Mouse (Mus musculus) midbrain, embryonic 16.5 days (tissue): ENCODE data around the gene Mvk. TPM values are rescaled to one million over a fixed set of nuclear protein-coding genes. Genes with fewer than 3 reads are reported as not detected.

ENCODE experiments used
- ATAC-seq: fragments of 200-750 bp; cut with Nextera tagmentation; 2 replicates; pipeline ENCODE4 v1.8.0; 2017; ENCODE audit warnings: moderate TSS enrichment
- H3K27ac ChIP-seq: fragments of 300-500 bp; sonication (generic); 2 replicates; pipeline ENCODE4 v1.5.1; 2014; ENCODE audit warnings: mild to moderate bottlenecking, low read length, mixed read lengths
- H3K27me3 ChIP-seq: fragments of 300-500 bp; sonication (generic); 2 replicates; pipeline ENCODE4 v1.6.1; 2014; ENCODE audit warnings: low read depth, low read length, mixed read lengths; ENCODE audit not compliant: control insufficient read depth, insufficient read depth
- H3K36me3 ChIP-seq: fragments of 300-500 bp; sonication (generic); 2 replicates; pipeline ENCODE4 v1.6.1; 2014; ENCODE audit warnings: mild to moderate bottlenecking, low read length, moderate library complexity, mixed read lengths; ENCODE audit not compliant: control insufficient read depth, insufficient read depth
- H3K4me1 ChIP-seq: fragments of 300-500 bp; sonication (generic); 2 replicates; pipeline ENCODE4 v1.6.1; 2014; ENCODE audit warnings: mild to moderate bottlenecking, low read length, mixed read lengths; ENCODE audit not compliant: control insufficient read depth, insufficient read depth
- H3K4me2 ChIP-seq: fragments of 300-500 bp; sonication (generic); 2 replicates; pipeline ENCODE4 v1.6.1; 2014; ENCODE audit warnings: mild to moderate bottlenecking, low read length, mixed read lengths
- H3K4me3 ChIP-seq: fragments of 300-500 bp; sonication (generic); 2 replicates; pipeline ENCODE4 v1.5.1; 2014; ENCODE audit warnings: low read depth, mild to moderate bottlenecking, low read length, moderate library complexity, mixed read lengths
- H3K9ac ChIP-seq: fragments of 300-500 bp; sonication (generic); 2 replicates; pipeline ENCODE4 v1.6.1; 2014; ENCODE audit warnings: low read depth, low read length, mixed read lengths
- H3K9me3 ChIP-seq: fragments of 300-500 bp; sonication (generic); replicated peaks from 2 replicates; pipeline ENCODE4 v1.6.1; 2014; ENCODE audit warnings: mild to moderate bottlenecking, low read length, mixed read lengths; ENCODE audit not compliant: control insufficient read depth, poor library complexity, severe bottlenecking
- WGBS: fragments of 180-500 bp; shearing (Covaris S2); extraction: QIAGEN DNeasy Blood & Tissue Kit; methylation state at CpG from one replicate; pipeline ENCODE4 v1.1.7; 2014; 5-methylcytosine and 5-hydroxymethylcytosine counted together
- polyA plus RNA-seq: library from polyadenylated mRNA; unstranded; fragments of >200 nt; fragmentation: Nextera tagmentation; extraction: Ambion mirVana; gene quantifications from 2 replicates; pipeline ENCODE4 v1.2.1, GENCODE M21; 2015

The Mvk gene
- polyA plus RNA-seq, 1 experiment from 2014 or later: 77.0 TPM

- H3K4me2 ChIP-seq: peak overlapping the region; percentile 56
- H3K4me3 ChIP-seq: peak overlapping the region; percentile 28
- WGBS: under 1% methylated on average over 11 of the region's 11 CpGs
- no peaks in the 10 kb centered on the region for H3K9me3 ChIP-seq
- H3K27ac ChIP-seq: peak overlapping the region; percentile 83
- H3K27me3 ChIP-seq: no peaks in the 10 kb centered on the region
- peaks cover 26% of the 10 kb centered on the region for H3K4me1 ChIP-seq
- peak overlapping the region; percentile 62 for H3K9ac ChIP-seq
- ATAC-seq: peak; percentile 59
- H3K36me3 ChIP-seq: no peaks in the 10 kb centered on the region
These were observed 22.9 kb downstream of the Mvk start for GRCm38 (mm10) chr5:114467019-114467418.

GRCm38 (mm10) chr5:114467430-114467829 is 23.4 kb downstream of the Mvk start:
- under 1% methylated on average over 12 of the region's 13 CpGs for WGBS
- ATAC-seq: peak; percentile 86
- H3K4me3 ChIP-seq: peak overlapping the region; percentile 28

GRCm38 (mm10) chr5:114468007-114468406 is 23.9 kb downstream of the Mvk start:
- Histone ChIP-seq H3K27ac (peak overlapping the region; percentile 83), H3K27me3 (no peaks in the 10 kb centered on the region), H3K4me1 (peaks cover 26% of the 10 kb centered on the region), H3K36me3 (no peaks in the 10 kb centered on the region), H3K4me3 (no peak overlapping the region), H3K9ac (peak overlapping the region; percentile 7; the same call in 1 of the 2 replicates), H3K9me3 (no peaks in the 10 kb centered on the region), H3K4me2 (peak overlapping the region; percentile 56; the same call in 1 of the 2 replicates)
- no peak for ATAC-seq
- WGBS: 44% methylated on average over 4 of the region's 4 CpGs

More at GRCm38 (mm10) chr5:114467430-114467829, 23.4 kb downstream of the Mvk start:
- H3K9ac ChIP-seq: peak overlapping the region; percentile 62
- H3K4me1 ChIP-seq: peaks cover 26% of the 10 kb centered on the region
- no peaks in the 10 kb centered on the region for H3K9me3 ChIP-seq
- H3K27ac ChIP-seq: peak overlapping the region; percentile 83
- H3K27me3 ChIP-seq: no peaks in the 10 kb centered on the region
- H3K36me3 ChIP-seq: no peaks in the 10 kb centered on the region
- peak overlapping the region; percentile 56 for H3K4me2 ChIP-seq

DNA sequence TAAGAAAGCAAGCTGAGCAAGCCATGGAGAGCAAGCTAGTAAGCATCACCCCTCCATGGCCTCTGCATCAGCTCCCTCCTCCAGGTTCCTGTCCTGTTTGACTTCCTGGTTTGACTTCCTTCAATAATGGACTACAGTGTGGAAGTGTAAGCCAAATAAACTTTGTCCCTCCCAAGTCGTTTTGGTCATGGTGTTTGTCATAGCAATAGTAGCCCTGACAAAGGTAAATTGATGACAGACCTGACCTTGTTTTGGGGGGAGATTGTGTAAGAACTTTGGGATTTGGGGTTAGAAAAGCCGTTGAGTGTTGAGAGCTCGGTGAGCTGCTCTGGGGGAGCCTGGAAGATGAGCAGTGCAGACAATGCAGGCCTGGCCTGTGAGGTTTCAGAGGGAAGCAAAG is 26.3 kb downstream of the Mvk start:
- no peak for ATAC-seq
- no peaks in the 10 kb centered on the region for H3K9me3 ChIP-seq
- peaks cover 30% of the 10 kb centered on the region for H3K4me1 ChIP-seq
- no peaks in the 10 kb centered on the region; the same call in 1 of the 2 replicates for H3K27me3 ChIP-seq
- H3K9ac ChIP-seq: no peak overlapping the region
- H3K27ac ChIP-seq: no peak overlapping the region
- H3K4me3 ChIP-seq: no peak overlapping the region
- H3K4me2 ChIP-seq: no peak overlapping the region
- no peaks in the 10 kb centered on the region for H3K36me3 ChIP-seq
- WGBS: 83% methylated on average over 3 of the region's 3 CpGs

DNA sequence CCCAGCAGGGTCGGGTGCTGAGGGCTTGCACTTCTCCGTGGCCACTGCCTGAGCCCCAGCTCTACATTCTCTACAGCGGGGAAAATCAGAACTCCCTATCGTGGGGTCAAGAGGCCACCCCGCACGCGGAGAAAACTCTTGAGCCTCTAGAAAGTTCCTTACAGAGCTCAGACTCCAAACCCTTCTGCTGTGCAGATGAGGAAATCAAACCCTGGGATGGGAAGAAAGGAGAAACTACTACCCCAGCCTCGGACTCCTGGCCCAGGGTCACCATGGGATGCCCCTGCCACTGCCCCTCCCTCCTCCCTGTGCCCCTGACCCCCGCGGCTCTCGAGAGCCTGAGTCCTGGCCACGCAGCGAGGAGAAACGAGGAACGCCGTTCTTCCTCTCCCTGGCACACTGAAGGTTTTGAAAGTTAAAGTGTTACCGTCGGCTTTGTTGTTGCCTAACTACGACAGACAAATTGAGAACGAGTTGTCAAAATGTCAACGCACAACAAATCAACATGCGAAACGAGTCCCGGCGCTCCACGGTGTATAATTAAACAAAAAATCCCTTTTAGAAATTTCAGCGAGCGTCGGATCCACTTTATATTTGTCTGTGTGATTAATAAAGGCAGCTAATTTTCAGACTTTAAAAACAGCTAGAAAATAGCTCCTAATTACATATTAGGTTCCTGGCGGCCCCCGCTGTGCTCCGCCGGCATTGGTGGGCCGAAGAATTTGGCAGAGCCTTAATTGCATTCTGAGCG is 30.8 kb downstream of the Mvk start:
- Histone ChIP-seq H3K27me3 (no peaks in the 10 kb centered on the region; the same call in 1 of the 2 replicates), H3K36me3 (no peaks in the 10 kb centered on the region), H3K9me3 (no peaks in the 10 kb centered on the region), H3K4me1 (peaks cover 9% of the 10 kb centered on the region), H3K27ac (no peak overlapping the region), H3K4me2 (peak overlapping the region; percentile 7), H3K4me3 (no peak overlapping the region), H3K9ac (0 out of 2 replicates have a peak overlapping the region, but pooled peaks have one; percentile 7)
- ATAC-seq: 0 out of 2 replicates have a peak, but pooled peaks have one; percentile 43
- 38% methylated on average over 35 of the region's 35 CpGs for WGBS

DNA sequence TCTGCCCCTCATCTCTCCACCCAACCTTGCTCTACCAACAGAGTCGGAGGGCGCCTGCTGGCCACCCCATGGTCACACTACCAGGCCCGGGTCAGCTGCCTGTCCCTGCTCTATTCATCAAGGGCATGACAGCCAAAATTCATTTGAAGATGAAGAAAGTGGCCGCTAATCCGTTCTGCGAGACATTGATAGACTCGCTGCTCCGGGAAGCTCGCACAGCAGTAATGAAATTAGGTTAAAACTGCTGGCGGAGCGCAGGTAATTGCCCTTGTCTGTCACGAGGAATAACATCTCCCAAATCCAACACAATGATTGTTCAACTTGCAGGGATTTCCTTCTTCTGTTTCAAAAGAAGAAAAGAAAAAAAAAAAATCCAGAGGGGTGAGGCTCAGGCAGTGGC is 34.2 kb downstream of the Mvk start:
- Histone ChIP-seq H3K27me3 (no peaks in the 10 kb centered on the region; the same call in 1 of the 2 replicates), H3K9ac (no peak overlapping the region), H3K36me3 (no peaks in the 10 kb centered on the region), H3K27ac (no peak overlapping the region), H3K4me2 (no peak overlapping the region), H3K4me1 (peaks cover 12% of the 10 kb centered on the region), H3K4me3 (no peak overlapping the region), H3K9me3 (no peaks in the 10 kb centered on the region)
- 46% methylated on average over 12 of the region's 12 CpGs for WGBS
- no peak for ATAC-seq

- Histone ChIP-seq H3K4me3 (no peak overlapping the region), H3K4me2 (no peak overlapping the region), H3K36me3 (no peaks in the 10 kb centered on the region), H3K9ac (no peak overlapping the region), H3K27me3 (no peaks in the 10 kb centered on the region), H3K9me3 (no peaks in the 10 kb centered on the region), H3K27ac (no peak overlapping the region), H3K4me1 (peaks cover 8% of the 10 kb centered on the region; the same call in 1 of the 2 replicates)
- 5% methylated on average over 14 of the region's 14 CpGs for WGBS
- ATAC-seq: no peak
These were observed 38.5 kb downstream of the Mvk start for GRCm38 (mm10) chr5:114482587-114483011.

- Histone ChIP-seq H3K4me2 (no peak overlapping the region), H3K9me3 (no peaks in the 10 kb centered on the region), H3K27me3 (no peaks in the 10 kb centered on the region), H3K36me3 (no peaks in the 10 kb centered on the region), H3K9ac (no peak overlapping the region), H3K4me1 (peaks cover 3% of the 10 kb centered on the region; the same call in 1 of the 2 replicates), H3K27ac (no peak overlapping the region), H3K4me3 (no peak overlapping the region)
- WGBS: 90% methylated on average over 14 of the region's 14 CpGs
- ATAC-seq: no peak
These were observed 41.6 kb downstream of the Mvk start for GRCm38 (mm10) chr5:114485685-114486084.

GRCm38 (mm10) chr5:114489570-114489969 is 45.5 kb downstream of the Mvk start:
- no peak for ATAC-seq
- no peak overlapping the region for H3K4me3 ChIP-seq
- H3K4me2 ChIP-seq: no peak overlapping the region
- WGBS: 87% methylated on average over 6 of the region's 6 CpGs
- no peak overlapping the region for H3K9ac ChIP-seq
- no peaks in the 10 kb centered on the region for H3K36me3 ChIP-seq
- no peaks in the 10 kb centered on the region for H3K9me3 ChIP-seq
- no peaks in the 10 kb centered on the region for H3K4me1 ChIP-seq
- no peaks in the 10 kb centered on the region for H3K27me3 ChIP-seq
- no peak overlapping the region for H3K27ac ChIP-seq
